Mouse (Mus musculus) olfactory bulb, adult 2 months (tissue): ENCODE results near the gene Plet1.

Experiments used
- CTCF ChIP-seq: fragments of 200-500 bp; IDR thresholded peaks from 2 replicates; pipeline ENCODE4 v1.5.1; 2012; ENCODE audit warnings: low read depth, mild to moderate bottlenecking, low read length, moderate library complexity; ENCODE audit not compliant: insufficient read depth
- POLR2A ChIP-seq: fragments of 200-500 bp; IDR thresholded peaks from 2 replicates; pipeline ENCODE4 v1.6.1; 2012; ENCODE audit warnings: mild to moderate bottlenecking, low read depth, low read length, moderate library complexity; ENCODE audit not compliant: insufficient read depth

DNA sequence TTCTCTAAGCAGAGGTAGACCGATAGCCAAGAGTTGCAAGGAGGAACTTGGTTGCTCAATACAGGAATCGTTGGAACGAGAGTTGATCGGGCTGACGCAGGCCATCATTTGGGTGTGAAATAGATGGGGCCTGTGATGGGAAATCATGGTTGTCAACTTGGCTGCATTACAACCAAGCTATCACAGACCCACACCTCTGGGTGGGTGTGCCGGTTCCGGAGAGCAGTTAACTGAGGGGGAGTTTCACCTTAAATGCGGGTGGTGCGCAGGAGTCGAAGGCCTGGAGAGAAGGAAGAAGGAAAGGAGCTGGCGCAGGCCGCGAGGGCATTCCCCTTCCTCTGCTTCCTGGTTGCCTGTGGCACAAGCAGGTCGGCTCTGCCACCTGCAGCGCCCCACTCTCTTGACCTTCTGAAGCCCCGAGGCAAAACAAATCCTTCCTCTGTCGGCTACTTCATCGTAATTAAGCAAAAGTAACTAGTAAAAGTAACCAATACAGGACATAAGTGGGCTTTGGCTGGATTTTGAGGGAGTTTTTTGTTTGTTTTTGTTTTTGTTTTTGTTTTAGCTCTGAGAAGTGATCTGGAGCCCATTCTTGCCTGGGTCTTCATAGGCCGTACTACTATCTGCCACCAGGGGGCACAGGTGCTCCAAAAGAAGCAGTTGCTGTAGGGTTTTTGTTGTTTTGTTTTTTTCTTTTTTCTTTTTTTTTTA lies 31.7 kb upstream of the Plet1 start:
- TF ChIP-seq POLR2A (no peak), CTCF (no peak)
